Mouse (Mus musculus) embryonic stem cell, embryonic (primary cell): ENCODE results near the gene Prok1.

ENCODE experiments used
- CTCF ChIA-PET, 4 experiments: fragments of 300-600 bp in 2 of 4; fragments of 350-600 bp in 2 of 4; sonication (Branson Sonifier 250); formaldehyde crosslinking; loops; one replicate each; lab custom pipeline; 2022; ENCODE audit warnings: inconsistent platforms in 2 of 4; lab: Charles Lee
- POLR2A ChIA-PET, 4 experiments: fragments of 300-600 bp in 2 of 4; fragments of 350-600 bp in 2 of 4; sonication (Branson Sonifier 250); formaldehyde crosslinking; loops; one replicate each; lab custom pipeline; 2022; ENCODE audit warnings: antibody characterized with exemption in 4 of 4, inconsistent platforms in 1 of 4; lab: Charles Lee

The Prok1 gene

GRCm38 (mm10) chr3:107239607-107240006 is at the start of gene Prok1:
TSS of gene Prok1 (minus strand) at chr3:107239707.
- CTCF ChIA-PET, result interaction anchor here in 1 of 4 experiments (1.6 kb wide), 1 partner anchor 31 kb away, joined by 3 read pairs; no protein-coding TSS in a partner anchor
- POLR2A ChIA-PET, result no interaction called here

DNA sequence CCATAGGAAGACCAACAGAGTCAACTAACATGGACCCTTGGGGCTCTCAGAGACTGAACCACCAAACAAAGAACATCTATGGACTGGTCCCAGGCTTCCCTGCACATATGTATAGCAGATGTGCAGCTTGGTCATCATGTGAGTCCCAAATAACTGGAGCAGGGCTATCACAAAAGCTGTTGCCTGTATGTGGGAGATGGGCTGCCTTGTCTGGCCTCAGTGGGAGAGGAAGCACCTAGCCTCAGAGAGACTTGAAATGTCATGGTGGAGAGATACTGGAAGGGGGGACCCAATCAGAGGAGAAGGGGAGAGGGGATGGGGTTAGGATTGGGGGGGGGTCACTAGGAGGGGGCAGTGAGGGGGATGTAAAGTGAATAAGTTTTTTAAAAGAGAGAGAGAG is 47.8 kb upstream of the Prok1 start:
- ChIA-PET POLR2A (interaction anchor here in 1 of 4 experiments (0.6 to 3.7 kb wide), 4 partner anchors 9 to 114 kb away, joined by 3 to 13 read pairs (median 4); partner anchors contain the start of gene Lamtor5), CTCF (interaction anchor here in 2 of 4 experiments (0.6 to 0.7 kb wide), 3 partner anchors 173 to 263 kb away, joined by 3 to 6 read pairs (median 5); no protein-coding TSS in a partner anchor)

DNA sequence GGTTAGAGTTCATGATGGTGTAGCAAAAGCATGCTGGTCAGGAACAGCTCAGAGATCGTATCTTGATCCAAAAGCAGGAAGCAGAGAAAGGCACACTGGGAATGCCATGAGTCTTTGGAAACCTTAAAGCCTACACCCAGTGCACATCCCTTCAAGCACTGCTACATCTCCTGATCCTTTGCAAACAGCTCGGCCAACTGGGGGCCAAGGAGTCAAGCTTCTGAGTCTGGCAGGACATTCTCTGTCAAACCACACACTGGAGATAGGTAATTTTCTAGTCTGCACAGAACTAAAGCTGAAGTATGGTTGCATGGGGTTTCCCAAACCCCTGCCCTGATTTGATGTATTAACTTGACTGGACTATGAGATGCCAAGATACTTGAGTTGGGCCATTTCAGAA is 46.6 kb upstream of the Prok1 start:
- ChIA-PET POLR2A (interaction anchor here in 1 of 4 experiments (1.0 to 1.7 kb wide), 7 partner anchors 8 to 47 kb away, joined by 3 to 4 read pairs (median 3); partner anchors contain the start of gene Rbm15), CTCF (interaction anchor here in 1 of 4 experiments (0.6 kb wide), 1 partner anchor 265 kb away, joined by 3 read pairs; no protein-coding TSS in a partner anchor)

DNA sequence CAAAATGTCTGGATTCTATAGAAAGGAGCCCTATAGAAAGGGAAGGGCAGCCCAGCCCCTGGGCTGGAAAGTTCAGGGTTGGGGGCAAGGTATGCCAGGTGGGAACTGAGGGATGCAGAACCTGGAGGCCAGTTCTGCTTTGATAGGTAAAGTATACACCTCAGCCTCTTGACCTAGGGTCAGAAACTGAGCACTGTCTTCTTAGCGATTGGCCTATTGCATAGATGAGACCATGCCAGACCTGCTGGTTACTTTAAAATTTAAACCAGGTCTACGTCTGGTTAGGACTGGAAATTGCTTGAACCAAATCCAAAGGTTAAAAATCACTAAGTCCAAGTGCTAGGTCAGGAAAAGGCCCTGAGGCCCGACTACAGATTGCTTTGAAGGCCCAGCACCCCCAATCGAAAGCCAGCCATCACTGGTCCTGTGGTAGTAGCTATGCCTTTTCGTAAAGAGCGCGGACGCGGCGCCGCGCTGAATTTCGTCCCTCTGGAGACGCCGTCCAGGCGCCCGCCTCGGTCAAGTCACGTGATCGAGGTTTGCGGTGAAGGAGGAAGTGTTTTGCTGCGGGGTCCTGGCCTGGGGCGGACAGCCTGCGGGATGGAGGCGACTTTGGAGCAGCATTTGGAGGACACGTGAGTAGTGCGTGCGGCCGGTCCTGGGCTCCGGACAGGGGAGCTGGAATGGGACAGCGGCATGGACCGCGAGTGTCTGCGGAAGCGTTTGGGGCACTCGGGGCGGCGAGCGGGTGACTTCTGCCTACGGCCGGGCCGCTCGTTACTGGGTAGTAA is 39.2 kb upstream of the Prok1 start, which contains the start of gene Lamtor5:
Gene Lamtor5, plus strand, starts transcription at position 380 of the 791 bp plus-strand sequence.
- CTCF ChIA-PET, result interaction anchor here in 3 of 4 experiments (0.8 to 2.0 kb wide), 5 partner anchors 45 to 184 kb away, joined by 3 to 5 read pairs (median 4); no protein-coding TSS in a partner anchor

GRCm38 (mm10) chr3:107276626-107277025 is 37.1 kb upstream of the Prok1 start:
- ChIA-PET CTCF (interaction anchor here in 2 of 4 experiments (0.7 to 1.2 kb wide), 4 partner anchors 39 to 186 kb away, joined by 3 to 10 read pairs (median 4); no protein-coding TSS in a partner anchor), POLR2A (interaction anchor here in 2 of 4 experiments (0.8 to 6.5 kb wide), 4 partner anchors 17 to 56 kb away, joined by 3 to 52 read pairs (median 4); partner anchors contain the start of genes Rbm15 (in 1 of the 2) and Slc16a4 (in 1 of the 2))

More for the DNA sequence above, 39.2 kb upstream of the Prok1 start, which contains the start of gene Lamtor5:
- POLR2A ChIA-PET, result interaction anchor here in 3 of 4 experiments (0.5 to 6.5 kb wide), 41 partner anchors 10 to 1296 kb away, joined by 3 to 52 read pairs (median 4); partner anchors contain the start of genes Rbm15 (in 3 of the 3), Slc16a4 (in 2 of the 3), Ahcyl1 (in 1 of the 3) and Cept1 (in 1 of the 3)

GRCm38 (mm10) chr3:107275996-107276395 is 36.5 kb upstream of the Prok1 start:
- CTCF ChIA-PET, result interaction anchor here in 1 of 4 experiments (0.6 to 1.2 kb wide), 5 partner anchors 42 to 196 kb away, joined by 3 to 10 read pairs (median 4); no protein-coding TSS in a partner anchor

GRCm38 (mm10) chr3:107275351-107275750 is 35.8 kb upstream of the Prok1 start:
- ChIA-PET POLR2A (interaction anchor here in 1 of 4 experiments (1.3 to 1.5 kb wide), 4 partner anchors 15 to 59 kb away, joined by 3 read pairs; no protein-coding TSS in a partner anchor), CTCF (interaction anchor here in 2 of 4 experiments (0.7 to 1.4 kb wide), 4 partner anchors 41 to 197 kb away, joined by 3 to 10 read pairs (median 4); no protein-coding TSS in a partner anchor)

More at GRCm38 (mm10) chr3:107275996-107276395, 36.5 kb upstream of the Prok1 start:
- POLR2A ChIA-PET, result interaction anchor here in 1 of 4 experiments (1.3 to 1.5 kb wide), 4 partner anchors 16 to 59 kb away, joined by 3 read pairs; no protein-coding TSS in a partner anchor

DNA sequence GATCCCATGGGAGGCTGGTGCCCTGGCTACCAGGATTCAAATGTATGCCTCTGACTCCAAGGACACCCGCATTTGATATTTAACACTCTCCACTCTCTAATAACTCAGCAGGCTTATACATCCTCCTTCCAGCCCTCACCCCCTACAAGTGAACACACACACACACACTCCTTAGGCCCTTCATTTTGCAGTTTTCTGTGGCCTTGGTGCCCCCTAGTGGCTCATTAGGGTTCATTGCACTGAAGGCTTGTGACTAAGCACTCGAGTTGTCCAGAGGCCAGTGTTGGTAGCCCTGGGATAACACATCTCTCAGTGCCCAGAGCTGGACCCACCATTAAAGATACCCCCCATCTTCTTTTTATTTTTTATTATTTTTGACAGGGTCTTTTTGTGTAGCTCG is 34.3 kb upstream of the Prok1 start:
- CTCF ChIA-PET, result interaction anchor here in 1 of 4 experiments (1.4 kb wide), 1 partner anchor 180 kb away, joined by 3 read pairs; no protein-coding TSS in a partner anchor
- POLR2A ChIA-PET, result no interaction called here

DNA sequence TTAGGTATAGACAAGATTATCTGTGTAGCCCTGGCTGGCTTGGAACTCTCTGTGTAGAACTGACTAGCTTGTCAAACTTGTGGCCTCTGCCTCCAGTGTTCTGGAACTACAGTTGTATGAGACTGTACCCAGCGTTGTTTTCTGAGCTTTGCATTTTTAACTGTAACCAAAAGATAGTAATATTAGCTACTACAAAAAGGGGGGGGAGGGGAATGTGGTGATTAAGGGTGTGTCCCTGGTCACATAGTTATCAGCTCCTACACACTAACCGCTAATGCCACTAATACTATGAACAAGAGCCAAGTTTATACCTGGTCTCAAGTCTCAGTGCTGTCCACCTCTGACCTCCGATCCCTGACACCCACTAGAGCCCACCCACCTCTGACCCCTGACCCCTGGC is 32.9 kb upstream of the Prok1 start:
- ChIA-PET CTCF (interaction anchor here in 2 of 4 experiments (0.6 to 1.0 kb wide), 5 partner anchors 16 to 1205 kb away, joined by 3 to 4 read pairs (median 3); no protein-coding TSS in a partner anchor), POLR2A (no interaction called here)

GRCm38 (mm10) chr3:107266814-107267345 is 27.4 kb upstream of the Prok1 start:
- ChIA-PET CTCF (interaction anchor here in 1 of 4 experiments (0.6 kb wide), 1 partner anchor 264 kb away, joined by 3 read pairs; no protein-coding TSS in a partner anchor), POLR2A (interaction anchor here in 1 of 4 experiments (1.9 kb wide), 1 partner anchor 12 kb away, joined by 4 read pairs; the partner anchor contains the start of gene Lamtor5)

DNA sequence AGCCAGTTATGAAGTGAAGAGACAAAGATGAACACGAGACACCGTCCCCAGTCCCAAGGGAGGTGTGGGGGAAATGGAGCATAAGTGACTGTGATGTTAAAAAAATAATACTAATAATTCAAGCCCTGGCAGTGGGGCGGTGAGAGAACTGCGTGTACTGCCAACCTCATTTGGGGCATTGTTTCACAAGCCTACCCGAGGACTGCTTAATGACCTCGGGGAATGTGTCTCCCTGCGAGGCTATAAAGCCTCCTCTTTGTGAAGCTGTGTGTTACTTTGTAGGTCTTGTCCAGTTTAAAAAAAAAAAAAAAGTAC is 22.3 kb upstream of the Prok1 start:
- POLR2A ChIA-PET, result interaction anchor here in 2 of 4 experiments (0.7 to 1.3 kb wide), 3 partner anchors 10 to 52 kb away, joined by 3 to 5 read pairs (median 3); partner anchors contain the start of gene Lamtor5 (in 1 of the 2)
- CTCF ChIA-PET, result interaction anchor here in 3 of 4 experiments (0.6 to 1.5 kb wide), 5 partner anchors 27 to 210 kb away, joined by 3 to 7 read pairs (median 4); no protein-coding TSS in a partner anchor

GRCm38 (mm10) chr3:107260956-107261850 is 21.7 kb upstream of the Prok1 start:
- CTCF ChIA-PET, result interaction anchor here (0.6 to 1.5 kb wide), 6 partner anchors 26 to 211 kb away, joined by 3 to 7 read pairs (median 4); no protein-coding TSS in a partner anchor
- POLR2A ChIA-PET, result interaction anchor here in 3 of 4 experiments (0.5 to 1.3 kb wide), 6 partner anchors 9 to 450 kb away, joined by 3 to 5 read pairs (median 3); partner anchors contain the start of gene Lamtor5 (in 2 of the 3)

DNA sequence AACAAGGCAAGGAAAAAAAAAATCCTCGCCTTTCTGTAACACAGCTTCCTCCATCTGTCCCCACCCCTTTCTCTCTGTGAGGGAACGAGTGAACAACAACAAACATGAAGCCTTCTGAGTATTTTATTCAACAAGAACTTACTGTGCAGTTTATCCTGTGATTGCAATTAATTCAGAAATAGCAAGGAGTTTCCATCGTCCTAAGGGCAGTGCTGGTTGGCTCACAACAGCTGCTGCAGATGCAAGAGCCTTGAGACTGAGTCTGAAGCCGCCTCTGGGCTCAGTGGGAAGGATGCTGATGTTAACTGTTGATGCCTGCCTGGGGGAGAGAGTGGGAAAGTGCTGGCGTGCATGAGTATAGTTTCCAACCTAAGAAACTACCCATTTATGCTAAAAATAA is 18.4 kb upstream of the Prok1 start:
- ChIA-PET POLR2A (interaction anchor here in 1 of 4 experiments (1.4 kb wide), 1 partner anchor 21 kb away, joined by 5 read pairs; the partner anchor contains the start of gene Lamtor5), CTCF (interaction anchor here in 1 of 4 experiments (1.7 kb wide), 1 partner anchor 24 kb away, joined by 6 read pairs; no protein-coding TSS in a partner anchor)

DNA sequence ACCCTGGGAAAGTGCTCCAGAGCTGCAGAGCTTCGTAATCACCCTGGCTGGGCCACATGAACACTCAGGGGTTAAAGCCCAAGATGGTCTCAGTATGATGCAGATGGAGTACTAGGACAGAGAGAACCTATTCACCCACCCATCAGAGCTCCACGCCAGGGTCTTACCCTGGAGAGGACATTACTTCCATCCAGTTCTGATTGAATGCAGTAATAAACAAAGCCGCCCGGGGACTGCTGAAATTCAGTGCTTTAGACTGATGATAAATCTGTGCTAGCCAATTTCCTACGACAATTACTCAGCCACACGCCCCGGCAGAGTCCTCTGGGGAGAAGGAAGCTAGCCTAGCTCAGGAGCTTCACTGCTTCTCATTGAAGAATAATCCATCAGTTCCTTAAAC is 17.2 kb upstream of the Prok1 start:
- CTCF ChIA-PET, result interaction anchor here (1.0 to 1.9 kb wide), 6 partner anchors 16 to 215 kb away, joined by 3 to 6 read pairs (median 4); no protein-coding TSS in a partner anchor
- POLR2A ChIA-PET, result interaction anchor here in 1 of 4 experiments (0.5 to 1.4 kb wide), 4 partner anchors 22 to 86 kb away, joined by 3 to 5 read pairs (median 4); partner anchors contain the start of gene Lamtor5

DNA sequence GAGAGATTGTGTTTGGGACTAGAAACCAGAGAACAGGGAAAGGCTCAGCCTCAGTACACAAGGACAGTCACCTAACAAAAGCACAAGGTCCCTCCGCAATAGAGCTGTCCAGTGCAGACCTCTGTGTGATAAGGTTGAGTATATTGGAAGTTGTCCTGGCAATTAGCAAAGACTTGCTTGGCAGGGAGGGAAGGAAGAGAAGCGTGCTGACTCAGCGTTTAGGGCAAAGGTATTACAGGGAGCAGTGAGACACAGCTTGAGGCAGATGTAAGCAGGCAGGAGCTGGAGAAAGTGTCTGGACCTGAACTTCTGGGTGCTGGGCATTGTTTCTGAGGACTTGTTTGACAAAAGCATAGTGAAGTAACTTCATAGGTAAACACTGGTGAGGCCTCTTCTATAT is 16.5 kb upstream of the Prok1 start:
- ChIA-PET POLR2A (interaction anchor here in 1 of 4 experiments (0.5 to 0.9 kb wide), 3 partner anchors 57 to 136 kb away, joined by 3 to 4 read pairs (median 3); no protein-coding TSS in a partner anchor), CTCF (interaction anchor here (1.1 to 1.9 kb wide), 4 partner anchors 17 to 216 kb away, joined by 3 to 5 read pairs (median 4); no protein-coding TSS in a partner anchor)

DNA sequence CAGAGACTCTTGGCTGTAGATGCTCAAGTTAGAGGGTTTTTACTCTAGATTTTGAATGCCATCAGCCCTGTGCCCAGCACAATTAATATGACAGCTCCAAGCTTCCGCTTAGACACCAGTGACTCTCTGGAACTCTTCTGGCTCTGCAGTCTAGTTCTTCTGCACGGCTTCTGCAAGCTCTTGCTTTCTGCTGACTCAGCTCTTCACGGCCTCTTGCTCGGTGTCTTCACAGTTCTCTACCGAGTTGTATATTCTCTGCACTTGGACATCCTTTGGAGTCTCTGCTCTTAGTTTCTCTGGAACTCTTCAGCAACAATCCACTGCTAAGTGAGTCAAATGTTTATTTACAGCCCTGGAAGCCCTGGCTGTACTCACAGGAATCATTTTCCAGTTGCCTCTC is 14.4 kb upstream of the Prok1 start:
- ChIA-PET POLR2A (interaction anchor here in 2 of 4 experiments (0.9 to 1.5 kb wide), 3 partner anchors 12 to 88 kb away, joined by 3 to 4 read pairs (median 3); partner anchors contain the start of gene Lamtor5 (in 1 of the 2)), CTCF (interaction anchor here in 2 of 4 experiments (0.6 to 1.2 kb wide), 5 partner anchors 7 to 613 kb away, joined by 3 to 4 read pairs (median 3); no protein-coding TSS in a partner anchor)
